Mouse (Mus musculus) liver, postnatal 0 days (tissue): ENCODE data around the gene Spib.

Experiments
- CTCF ChIP-seq: sonication (generic); IDR thresholded peaks from 2 replicates; pipeline ENCODE4 v1.5.1; 2016; ENCODE audit warnings: antibody characterized with exemption, low read depth
- EP300 ChIP-seq: IDR thresholded peaks from 2 replicates; pipeline ENCODE4 v1.6.1; 2016; ENCODE audit warnings: antibody characterized with exemption, low read depth, mild to moderate bottlenecking

DNA sequence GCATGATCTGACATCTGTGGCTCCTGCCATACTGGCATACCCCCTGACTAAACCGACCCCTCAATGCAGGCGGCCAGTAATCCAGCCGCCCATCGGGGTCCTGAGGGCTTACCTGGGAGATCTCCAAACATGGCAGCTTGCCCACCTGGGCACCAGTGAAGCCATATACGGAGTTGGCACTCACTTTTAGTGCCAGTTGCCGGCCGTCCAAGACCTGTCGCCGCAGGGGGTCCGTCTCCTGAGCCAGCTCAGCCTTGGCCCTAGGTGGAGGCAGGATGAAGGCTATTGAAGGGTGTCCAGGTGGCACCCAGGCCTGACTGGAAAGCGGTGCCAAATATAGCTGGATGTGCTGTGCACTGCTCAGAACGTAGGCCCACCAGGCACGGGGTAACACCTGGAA is 5.6 kb upstream of the Spib start:
- TF ChIP-seq CTCF = no peak
- no peak for TF ChIP-seq EP300
